Mouse (Mus musculus) MEL (cell line): ENCODE measurements around the gene Rnf212b. TPM values are rescaled to one million over a fixed set of nuclear protein-coding genes. Genes with fewer than 3 reads are reported as not detected.

Experiments
- DNase-seq: peaks from one replicate; pipeline ENCODE4 v3.0.0; 2011; ENCODE audit warnings: low read depth, low spot score
- H3K27ac ChIP-seq: 2 replicates; pipeline ENCODE4 v1.5.1; 2012; ENCODE audit warnings: low read depth, mild to moderate bottlenecking, control low read depth, low read length, moderate library complexity; ENCODE audit not compliant: control insufficient read depth
- H3K27me3 ChIP-seq, 2 experiments: fragments of 150-350 bp in 1 of 2; sonication (generic) in 1 of 2; 2 replicates each; pipeline ENCODE4 v1.6.1; 2012; ENCODE audit warnings: low read length in 2 of 2, mild to moderate bottlenecking in 2 of 2, improper control_type of control experiment in 1 of 2, moderate library complexity in 1 of 2; ENCODE audit not compliant: insufficient read depth in 2 of 2, control insufficient read depth in 1 of 2
- H3K36me3 ChIP-seq, 2 experiments: 2 replicates each; pipeline ENCODE4 v1.6.1; 2012 to 2014; ENCODE audit warnings: low read length in 2 of 2, improper control_type of control experiment in 1 of 2, inconsistent platforms in 1 of 2, mild to moderate bottlenecking in 1 of 2; ENCODE audit not compliant: insufficient read depth in 2 of 2, control insufficient read depth in 1 of 2
- H3K4me1 ChIP-seq, 2 experiments: fragments of 150-350 bp in 1 of 2; sonication (generic) in 1 of 2; 2 replicates each; pipeline ENCODE4 v1.6.1; 2012; ENCODE audit warnings: low read length in 2 of 2, improper control_type of control experiment in 1 of 2, mild to moderate bottlenecking in 1 of 2; ENCODE audit not compliant: insufficient read depth in 2 of 2, control insufficient read depth in 1 of 2
- H3K4me3 ChIP-seq, 2 experiments: fragments of 150-350 bp in 1 of 2; sonication (generic) in 1 of 2; 2 replicates each; pipeline ENCODE4 v1.5.1; 2012; ENCODE audit warnings: low read depth in 2 of 2, low read length in 2 of 2, mild to moderate bottlenecking in 2 of 2, moderate library complexity in 2 of 2, control low read depth in 1 of 2, improper control_type of control experiment in 1 of 2; ENCODE audit not compliant: control insufficient read depth in 1 of 2, insufficient read depth in 1 of 2
- H3K79me2 ChIP-seq: 2 replicates; pipeline ENCODE4 v1.6.1; 2012; ENCODE audit warnings: mild to moderate bottlenecking, low read length, moderate library complexity; ENCODE audit not compliant: control insufficient read depth, poor library complexity, insufficient read depth
- H3K9ac ChIP-seq: 2 replicates; pipeline ENCODE4 v1.6.1; 2012; ENCODE audit warnings: low read depth, mild to moderate bottlenecking, control low read depth, low read length, moderate library complexity; ENCODE audit not compliant: control insufficient read depth, poor library complexity, severe bottlenecking
- H3K9me3 ChIP-seq: fragments of 150-350 bp; sonication (generic); replicated peaks from 2 replicates; pipeline ENCODE4 v1.6.1; 2012; ENCODE audit warnings: mild to moderate bottlenecking, low read length, improper control_type of control experiment, moderate library complexity; ENCODE audit not compliant: insufficient read depth
- BHLHE40 ChIP-seq: IDR thresholded peaks from 2 replicates; pipeline ENCODE4 v1.6.1; 2012; ENCODE audit warnings: low read depth, mild to moderate bottlenecking, inconsistent platforms, low read length, improper control_type of control experiment, borderline replicate concordance
- CHD1 ChIP-seq: IDR thresholded peaks from 2 replicates; pipeline ENCODE4 v1.6.1; 2012; ENCODE audit warnings: low read depth, mild to moderate bottlenecking, inconsistent platforms, low read length, improper control_type of control experiment
- CHD2 ChIP-seq: IDR thresholded peaks from 2 replicates; pipeline ENCODE4 v1.6.1; 2011; ENCODE audit warnings: low read length, improper control_type of control experiment
- E2F4 ChIP-seq: IDR thresholded peaks from 2 replicates; pipeline ENCODE4 v1.6.1; 2011; ENCODE audit warnings: low read depth, low read length, improper control_type of control experiment, borderline replicate concordance
- ELF1 ChIP-seq: IDR thresholded peaks from 2 replicates; pipeline ENCODE4 v1.6.1; 2014; ENCODE audit warnings: low read depth, mild to moderate bottlenecking, inconsistent platforms, low read length, improper control_type of control experiment, moderate library complexity
- EP300 ChIP-seq, 2 experiments: IDR thresholded peaks; 2 replicates each; pipeline ENCODE4 v1.6.1; 2011; ENCODE audit warnings: improper control_type of control experiment in 2 of 2, low read length in 2 of 2, low read depth in 1 of 2, mild to moderate bottlenecking in 1 of 2
- ETS1 ChIP-seq: IDR thresholded peaks from 2 replicates; pipeline ENCODE4 v1.6.1; 2012; ENCODE audit warnings: low read depth, mild to moderate bottlenecking, inconsistent platforms, low read length, improper control_type of control experiment, moderate library complexity
- GABPA ChIP-seq: IDR thresholded peaks from 2 replicates; pipeline ENCODE4 v1.6.1; 2012; ENCODE audit warnings: low read depth, mild to moderate bottlenecking, inconsistent platforms, low read length, improper control_type of control experiment, moderate library complexity
- GATA1 ChIP-seq: IDR thresholded peaks from 2 replicates; pipeline ENCODE4 v1.6.1; 2011; ENCODE audit warnings: low read depth, low read length, improper control_type of control experiment
- HCFC1 ChIP-seq: IDR thresholded peaks from 2 replicates; pipeline ENCODE4 v1.6.1; 2012; ENCODE audit warnings: low read depth, mild to moderate bottlenecking, inconsistent platforms, low read length, improper control_type of control experiment, moderate library complexity
- JUND ChIP-seq: IDR thresholded peaks from 2 replicates; pipeline ENCODE4 v1.6.1; 2011; ENCODE audit warnings: low read depth, mild to moderate bottlenecking, improper control_type of control experiment, low read length
- MAFK ChIP-seq: IDR thresholded peaks from 2 replicates; pipeline ENCODE4 v1.6.1; 2011; ENCODE audit warnings: low read depth, mild to moderate bottlenecking, low read length, improper control_type of control experiment, borderline replicate concordance
- MAX ChIP-seq: IDR thresholded peaks from 2 replicates; pipeline ENCODE4 v1.6.1; 2011; ENCODE audit warnings: low read length, improper control_type of control experiment
- MEF2A ChIP-seq: IDR thresholded peaks from 2 replicates; pipeline ENCODE4 v1.6.1; 2014; ENCODE audit warnings: low read depth, mild to moderate bottlenecking, inconsistent platforms, low read length, improper control_type of control experiment; ENCODE audit not compliant: poor library complexity, insufficient replicate concordance, severe bottlenecking; ENCODE audit errors: extremely low read depth
- MYB ChIP-seq: IDR thresholded peaks from 2 replicates; pipeline ENCODE4 v1.6.1; 2011; ENCODE audit warnings: mild to moderate bottlenecking, low read depth, low read length, improper control_type of control experiment
- MYC ChIP-seq: IDR thresholded peaks from 2 replicates; pipeline ENCODE4 v1.6.1; 2011; ENCODE audit warnings: low read depth, mild to moderate bottlenecking, low read length, improper control_type of control experiment, moderate library complexity
- POLR2A ChIP-seq, 2 experiments: IDR thresholded peaks; 2 replicates each; pipeline ENCODE4 v1.6.1; 2011 to 2012; ENCODE audit warnings: low read length in 2 of 2, mild to moderate bottlenecking in 2 of 2, control low read depth in 1 of 2, improper control_type of control experiment in 1 of 2, low read depth in 1 of 2, moderate library complexity in 1 of 2; ENCODE audit not compliant: control insufficient read depth in 1 of 2, insufficient read depth in 1 of 2, poor library complexity in 1 of 2
- POLR2AphosphoS2 ChIP-seq: IDR thresholded peaks from 2 replicates; pipeline ENCODE4 v1.6.1; 2011; ENCODE audit warnings: low read length, improper control_type of control experiment
- POLR2AphosphoS5 ChIP-seq: IDR thresholded peaks from 2 replicates; pipeline ENCODE4 v1.6.1; 2012; ENCODE audit warnings: low read depth, borderline replicate concordance, mild to moderate bottlenecking, inconsistent platforms, low read length, moderate library complexity, mixed read lengths
- RCOR1 ChIP-seq: IDR thresholded peaks from 2 replicates; pipeline ENCODE4 v1.6.1; 2012; ENCODE audit warnings: low read depth, mild to moderate bottlenecking, inconsistent platforms, low read length, improper control_type of control experiment
- SIN3A ChIP-seq: IDR thresholded peaks from 2 replicates; pipeline ENCODE4 v1.6.1; 2012; ENCODE audit warnings: low read length, improper control_type of control experiment, inconsistent platforms
- TAL1 ChIP-seq: IDR thresholded peaks from 2 replicates; pipeline ENCODE4 v1.6.1; 2012; ENCODE audit warnings: mild to moderate bottlenecking, inconsistent platforms, low read length, moderate library complexity, mixed read lengths
- TCF12 ChIP-seq: IDR thresholded peaks from 2 replicates; pipeline ENCODE4 v1.6.1; 2014; ENCODE audit warnings: low read depth, mild to moderate bottlenecking, inconsistent platforms, low read length, improper control_type of control experiment, moderate library complexity
- UBTF ChIP-seq: IDR thresholded peaks from 2 replicates; pipeline ENCODE4 v1.6.1; 2012; ENCODE audit warnings: low read depth, mild to moderate bottlenecking, inconsistent platforms, low read length, improper control_type of control experiment, moderate library complexity, borderline replicate concordance; ENCODE audit not compliant: insufficient read depth
- USF1 ChIP-seq: IDR thresholded peaks from 2 replicates; pipeline ENCODE4 v1.6.1; 2014; ENCODE audit warnings: low read depth, mild to moderate bottlenecking, inconsistent platforms, low read length, improper control_type of control experiment, moderate library complexity
- ZC3H11A ChIP-seq: IDR thresholded peaks from 2 replicates; pipeline ENCODE4 v1.6.1; 2012; ENCODE audit warnings: low read depth, mild to moderate bottlenecking, inconsistent platforms, low read length, improper control_type of control experiment
- ZKSCAN1 ChIP-seq: IDR thresholded peaks from 2 replicates; pipeline ENCODE4 v1.6.1; 2012; ENCODE audit warnings: low read depth, mild to moderate bottlenecking, inconsistent platforms, low read length, improper control_type of control experiment, moderate library complexity
- polyA plus RNA-seq, 2 experiments: library from polyadenylated mRNA; stranded (reverse) in 1 of 2; unstranded in 1 of 2; fragments of >175 nt in 1 of 2; fragments of >200 nt in 1 of 2; gene quantifications; 2 replicates each; pipeline versions ENCODE4 v1.2.1 to v1.2.4; 2012; ENCODE audit warnings: low replicate concordance in 2 of 2, low read depth in 1 of 2; ENCODE audit not compliant: insufficient read length in 2 of 2, insufficient read depth in 1 of 2, missing spikeins in 1 of 2
- total RNA-seq: library from RNA; depleted of rRNA; stranded (reverse); fragments of 300-350 nt; gene quantifications from 2 replicates; pipeline ENCODE4 v1.2.3, GENCODE M21; 2012

The Rnf212b gene
- total and polyA plus RNA-seq, 3 experiments, result not detected

DNA sequence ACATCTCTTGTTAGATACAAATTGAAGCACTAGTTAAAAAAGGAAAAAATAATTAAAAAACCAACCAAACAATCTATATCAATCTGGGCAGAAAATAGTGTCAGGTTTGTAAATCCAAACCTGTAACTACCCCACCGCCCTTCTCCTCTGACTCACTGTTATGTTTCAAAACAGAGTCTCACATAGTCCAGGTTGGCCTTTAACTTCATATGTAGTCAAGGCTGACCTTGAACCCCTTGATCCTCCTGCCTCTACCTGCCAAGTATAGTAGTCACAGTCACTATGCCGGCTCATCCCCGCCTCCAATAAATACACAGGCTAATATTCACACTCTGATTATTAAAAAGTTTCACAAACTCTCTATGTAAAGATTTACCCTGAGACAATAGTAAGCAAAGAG, 41.8 kb downstream of the Rnf212b start:
- H3K27me3 ChIP-seq, result no peaks in the 10 kb centered on the region
- H3K9me3 ChIP-seq, result no peaks in the 10 kb centered on the region
- H3K27ac ChIP-seq, result no peak overlapping the region
- H3K4me3 ChIP-seq, result no peak overlapping the region
- peaks cover 0 to 11% of the 10 kb centered on the region in 2 experiments; a peak in 2 of 4 replicates for H3K36me3 ChIP-seq
- TF ChIP-seq RCOR1 (no peak), BHLHE40 (no peak), POLR2A (IDR thresholded peaks at IDR 0.05; ENCODE audit: control insufficient read depth in 1 of 2, insufficient read depth in 1 of 2, low read depth in 1 of 2, low read length in 2 of 2, poor library complexity in 1 of 2) (no peak), E2F4 (no peak), ELF1 (no peak), SIN3A (no peak), HCFC1 (no peak), POLR2AphosphoS5 (no peak), ZC3H11A (no peak), MEF2A (no peak), MAX (no peak), TCF12 (no peak), UBTF (no peak), ZKSCAN1 (no peak), MYB (no peak), ETS1 (no peak), MYC (no peak), GATA1 (no peak)
- H3K9ac ChIP-seq, result no peak overlapping the region
- H3K4me1 ChIP-seq, result peaks cover 0 to 16% of the 10 kb centered on the region in 2 experiments; a peak in 2 of 4 replicates
- no peak for DNase-seq
- no peaks in the 10 kb centered on the region for H3K79me2 ChIP-seq

DNA sequence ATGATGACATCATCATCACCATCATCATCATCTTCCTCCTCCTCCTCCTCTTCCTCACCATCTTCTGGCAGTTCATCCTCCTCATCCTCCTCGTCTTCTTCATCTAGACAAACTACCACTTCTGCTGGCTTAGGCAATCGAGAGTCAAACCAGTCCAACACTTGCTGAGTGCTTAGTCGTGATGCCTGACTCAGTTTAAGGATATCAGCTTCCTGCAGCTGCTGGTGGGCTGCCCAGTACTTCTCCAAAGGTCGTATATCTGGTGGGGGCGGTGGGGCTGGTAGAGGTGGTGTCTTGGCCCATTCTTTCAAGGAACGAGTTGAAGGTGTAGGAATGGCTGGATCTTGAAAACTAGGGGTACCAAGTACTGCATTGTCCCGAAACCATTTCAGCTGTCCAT, 42.8 kb downstream of the Rnf212b start:
- Histone ChIP-seq H3K9ac (no peak overlapping the region), H3K9me3 (no peaks in the 10 kb centered on the region), H3K36me3 (peaks cover 0 to 11% of the 10 kb centered on the region in 2 experiments; a peak in 2 of 4 replicates), H3K4me1 (peaks cover 0 to 16% of the 10 kb centered on the region in 2 experiments; a peak in 2 of 4 replicates), H3K4me3 (no peak overlapping the region), H3K79me2 (no peaks in the 10 kb centered on the region), H3K27ac (no peak overlapping the region; the same call in 1 of the 2 replicates), H3K27me3 (no peaks in the 10 kb centered on the region)
- TF ChIP-seq POLR2AphosphoS2 (no peak), RCOR1 (no peak), USF1 (no peak), ELF1 (no peak), CHD2 (no peak), GABPA (no peak), MYC (no peak), EP300 (IDR thresholded peaks at IDR 0.05; ENCODE audit: low read depth in 1 of 2, low read length in 2 of 2) (peak; percentile 23 to 55; a peak in 2 of 4 replicates), CHD1 (no peak), ZC3H11A (no peak), JUND (no peak), POLR2A (IDR thresholded peaks at IDR 0.05; ENCODE audit: control insufficient read depth in 1 of 2, insufficient read depth in 1 of 2, low read depth in 1 of 2, low read length in 2 of 2, poor library complexity in 1 of 2) (no peak), MAFK (no peak), TAL1 (peak; percentile 79), TCF12 (0 out of 2 replicates have a peak, but pooled peaks have one; percentile 20), HCFC1 (no peak)
- peak; percentile 62 for DNase-seq
